Comparison of ENCODE assay signal across 8 mouse cellular contexts in genomic region chr5:9073177-9073854, GRCm38 (mm10). TPM values are rescaled to one million over a fixed set of nuclear protein-coding genes. Genes with fewer than 3 reads are reported as not detected.
DNase-seq lines count a peak whose midpoint lies in the region; ATAC-seq lines count a peak whose summit lies in the region.

No protein-coding gene starts in this region.

- peak; percentile 50 for ATAC-seq in neural tube, embryonic 11.5 days (ENCODE audit: insufficient read depth, low FRiP score, low TSS enrichment)
- ATAC-seq in forebrain, embryonic 16.5 days, result peak; percentile 36

- WGBS in neural tube, embryonic 11.5 days, result 59% methylated on average over 5 of the region's 5 CpGs
- WGBS in forebrain, embryonic 16.5 days, result 39% methylated on average over 5 of the region's 5 CpGs

- no peaks in the 10 kb centered on the region for H3K4me1 ChIP-seq in neural tube, embryonic 11.5 days (ENCODE audit: control insufficient read depth, insufficient read depth, low read length)
- H3K4me1 ChIP-seq in forebrain, embryonic 16.5 days (replicated peaks; ENCODE audit: control insufficient read depth, insufficient read depth, low read length), result peaks cover 2% of the 10 kb centered on the region; the same call in 1 of the 2 replicates

- DNase-seq in adrenal gland, adult (ENCODE audit: inconsistent age in 2 of 2, low spot score in 1 of 2), result peak; percentile 41 to 79
- DNase-seq in adrenal gland, adult 18-20 months (ENCODE audit: low spot score in 2 of 2), result no peak
- DNase-seq in neural tube, embryonic 11.5 days (ENCODE audit: low spot score), result peak; percentile 12
- DNase-seq in neural tube, embryonic 10.5 days (ENCODE audit: extremely low spot score, low spot score), result no peak
- peak; percentile 77 for DNase-seq in lung, postnatal 36 days
- no peak for DNase-seq in left cerebral cortex, postnatal 36 days (ENCODE audit: low spot score in 2 of 2)
- no peak for DNase-seq in urinary bladder, postnatal 10 days (ENCODE audit: low spot score)

- no peak overlapping the region for H3K9ac ChIP-seq in neural tube, embryonic 11.5 days (ENCODE audit: low read length)
- H3K9ac ChIP-seq in forebrain, embryonic 16.5 days (replicated peaks; ENCODE audit: low read depth, low read length), result no peak overlapping the region

- no peak overlapping the region for H3K27ac ChIP-seq in neural tube, embryonic 11.5 days (ENCODE audit: low read depth, low read length)
- no peak overlapping the region for H3K27ac ChIP-seq in forebrain, embryonic 16.5 days (ENCODE audit: low read length)

- H3K9me3 ChIP-seq in neural tube, embryonic 11.5 days (ENCODE audit: control insufficient read depth, low read length), result no peaks in the 10 kb centered on the region
- no peaks in the 10 kb centered on the region for H3K9me3 ChIP-seq in forebrain, embryonic 16.5 days (ENCODE audit: control insufficient read depth, low read length)

- no peak overlapping the region for H3K4me2 ChIP-seq in neural tube, embryonic 11.5 days (ENCODE audit: low read depth)
- no peak overlapping the region for H3K4me2 ChIP-seq in forebrain, embryonic 16.5 days (ENCODE audit: low read length)

- no peaks in the 10 kb centered on the region for H3K36me3 ChIP-seq in neural tube, embryonic 11.5 days (ENCODE audit: control insufficient read depth, insufficient read depth, low read length)
- no peaks in the 10 kb centered on the region for H3K36me3 ChIP-seq in forebrain, embryonic 16.5 days (ENCODE audit: control insufficient read depth, insufficient read depth)

- intact Hi-C loops in left cerebral cortex, postnatal 36 days (cut with DNase I), result loop anchor here (10.0 kb wide), 1 partner anchor 351 kb away; no protein-coding TSS in a partner anchor

- no peaks in the 10 kb centered on the region for H3K27me3 ChIP-seq in neural tube, embryonic 11.5 days (ENCODE audit: control insufficient read depth, insufficient read depth, low read length)
- no peaks in the 10 kb centered on the region for H3K27me3 ChIP-seq in forebrain, embryonic 16.5 days (replicated peaks; ENCODE audit: control insufficient read depth, insufficient read depth, low read length)

- no peak overlapping the region for H3K4me3 ChIP-seq in neural tube, embryonic 11.5 days (ENCODE audit: low read depth, low read length)
- no peak overlapping the region for H3K4me3 ChIP-seq in forebrain, embryonic 16.5 days (replicated peaks; ENCODE audit: low read length)

RNA-seq across cellular contexts. Expression of gene Tmem243, which starts 27.2 kb away (rescaled TPM):
- 10 to 100 TPM; 23.5 to 42.7 TPM for total RNA-seq in adrenal gland, adult 18-20 months (2021)
- 19.7 and 21.6 TPM in 2 replicates for polyA plus RNA-seq in neural tube, embryonic 11.5 days (2014; fragmentation: Nextera tagmentation; extraction: Ambion mirVana)
- 11.9 and 12.1 TPM in 2 replicates for polyA plus RNA-seq in forebrain, embryonic 16.5 days (2015; fragmentation: Nextera tagmentation; extraction: Ambion mirVana)
- 10 to 100 TPM; 11.2 to 12.6 TPM for total RNA-seq in left cerebral cortex, postnatal 36 days (2021)

Comparison
In these comparisons a context has a peak if more than half of its experiments do, and no peak if none do; other contexts are left out.
1. DNase-seq: peak in adrenal gland, adult (2 of 2), neural tube, embryonic 11.5 days (single experiment) and lung, postnatal 36 days (single experiment); none in adrenal gland, adult 18-20 months (0 of 2), neural tube, embryonic 10.5 days (single experiment), left cerebral cortex, postnatal 36 days (0 of 2) and urinary bladder, postnatal 10 days (single experiment).